Mouse (Mus musculus) 3134 (cell line): Measurements from ENCODE around the gene Enox2.

Experiments
- DNase-seq: peaks from one replicate; pipeline ENCODE4 v3.0.0-alpha.2; 2011; ENCODE audit warnings: low spot score; ENCODE audit not compliant: insufficient read length; ENCODE audit errors: extremely low read depth

Gene Enox2

DNA sequence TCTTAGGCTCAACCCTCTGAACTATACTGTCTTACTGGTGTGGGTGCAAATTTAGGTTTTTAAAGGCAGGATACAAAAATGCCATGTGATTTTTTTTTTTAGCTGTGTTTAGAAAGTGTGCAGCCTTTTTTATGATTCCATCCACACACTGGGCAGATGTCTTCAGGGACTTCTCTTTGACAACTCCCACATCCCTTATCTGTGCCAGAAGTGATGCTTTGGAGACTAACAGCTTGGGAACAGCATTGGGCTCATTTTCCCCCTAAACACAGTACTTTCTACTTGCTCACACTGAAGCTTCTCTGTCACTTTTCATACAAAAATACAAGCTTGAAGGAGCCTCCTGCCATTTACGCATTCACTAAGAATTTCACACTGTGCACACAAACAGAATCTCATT, 282.4 kb downstream of the Enox2 start:
- DNase-seq = no peak

DNA sequence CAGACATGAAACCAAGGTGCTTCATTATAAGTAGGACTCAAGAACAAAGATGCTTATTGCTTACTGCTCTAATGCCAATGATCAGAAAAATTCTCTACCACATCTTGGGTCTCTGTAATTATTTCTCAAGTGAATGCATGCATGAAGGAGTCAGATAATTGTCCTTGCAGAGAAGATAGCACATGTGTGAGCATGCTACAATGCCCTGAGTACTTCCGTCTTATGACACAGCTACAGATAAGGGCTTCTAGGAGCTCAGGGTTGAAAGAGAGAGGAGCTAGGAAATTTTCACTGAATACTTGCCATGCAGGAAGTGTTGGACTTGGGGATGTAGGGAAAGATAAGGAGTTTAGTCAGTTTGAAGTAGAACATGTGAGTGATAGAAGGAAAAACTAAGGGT, 285.2 kb downstream of the Enox2 start:
- DNase-seq = no peak

DNA sequence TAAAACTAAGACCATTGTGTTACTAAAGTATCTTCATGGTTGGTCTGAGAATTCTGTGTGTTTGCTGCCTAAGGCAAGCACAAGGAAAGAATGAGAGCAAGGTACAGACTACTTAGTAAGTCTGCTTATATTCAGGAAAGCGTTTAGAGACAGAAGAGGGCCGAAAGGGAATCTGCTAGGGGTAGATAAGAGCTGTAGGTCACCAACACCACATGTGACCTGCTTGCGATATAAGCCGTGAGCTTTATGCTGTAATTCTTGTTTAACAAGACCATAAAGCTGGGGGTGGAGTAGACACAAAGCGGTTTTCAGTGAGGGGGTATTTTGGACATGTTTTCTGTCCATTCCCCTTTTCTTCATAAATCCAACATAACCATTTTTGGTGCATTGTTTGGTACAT, 302.4 kb downstream of the Enox2 start:
- no peak for DNase-seq

DNA sequence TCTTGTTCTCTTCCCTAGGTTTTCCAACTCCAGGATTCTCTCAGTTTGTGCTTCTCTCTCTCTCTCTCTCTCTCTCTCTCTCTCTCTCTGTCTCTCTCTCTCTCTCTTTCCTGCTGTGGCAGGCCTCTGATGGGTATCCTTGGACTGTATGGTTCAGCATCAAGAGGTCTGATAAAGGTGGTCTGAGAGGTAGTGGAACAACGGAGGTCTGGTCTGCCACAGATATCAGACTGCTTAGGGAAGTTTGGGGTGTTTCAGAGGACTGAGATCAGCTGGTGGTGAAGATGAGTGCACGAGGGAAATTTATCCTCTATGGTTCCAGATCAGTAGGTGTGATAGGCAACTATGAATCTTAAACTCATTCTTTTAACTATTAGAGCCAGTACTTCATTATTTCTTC, 303.6 kb downstream of the Enox2 start:
- DNase-seq = no peak
